Mouse (Mus musculus) megakaryocyte, embryonic 14.5 days (primary cell): ENCODE measurements around the gene Adipoq.

Source experiments
- FLI1 ChIP-seq: IDR thresholded peaks from 2 replicates; pipeline ENCODE4 v1.6.1; 2012; ENCODE audit warnings: low read length, inconsistent platforms, mixed read lengths
- GATA1 ChIP-seq: IDR thresholded peaks from 3 replicates; pipeline ENCODE4 v1.6.1; 2012; ENCODE audit warnings: mixed read lengths, low read length, inconsistent platforms, borderline replicate concordance

DNA sequence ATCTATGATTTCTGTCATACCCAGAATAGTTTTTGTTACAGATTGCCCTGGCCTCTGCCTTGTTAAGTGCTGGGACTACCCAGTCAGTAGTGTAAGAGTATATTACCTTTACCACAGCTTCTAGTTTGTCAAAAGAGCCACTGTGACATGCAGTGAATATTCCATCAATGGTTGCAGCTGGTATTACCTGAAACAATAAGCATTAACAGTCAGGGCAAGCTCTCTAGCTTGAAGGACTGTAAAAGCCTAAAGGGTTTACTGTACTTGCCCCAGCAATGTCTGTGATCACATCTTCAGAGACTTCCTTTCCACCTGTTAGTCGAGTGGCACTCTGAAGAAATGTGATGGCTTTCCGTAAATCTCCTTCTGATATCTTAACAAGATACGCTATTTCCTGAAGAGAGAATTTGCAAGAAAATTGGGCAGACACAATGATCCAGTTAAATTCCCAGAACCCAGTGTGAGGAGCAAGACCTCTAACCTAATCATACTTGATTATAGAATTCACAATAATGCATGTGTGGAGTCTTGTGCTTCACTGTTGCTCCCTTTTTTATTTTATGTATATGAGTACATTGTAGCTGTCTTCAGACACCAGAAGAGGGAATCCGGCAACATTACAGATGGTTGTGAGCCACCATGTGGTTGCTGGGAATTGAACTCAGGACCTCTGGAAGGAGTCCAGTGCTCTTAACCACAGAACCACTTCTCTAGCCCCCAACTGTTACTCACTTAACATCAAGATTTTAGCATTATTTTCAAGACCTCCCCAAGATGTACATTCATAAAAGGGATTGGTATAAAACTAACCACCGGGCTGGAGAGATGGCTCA, 31.8 kb upstream of the Adipoq start:
- no peak for TF ChIP-seq GATA1
- no peak for TF ChIP-seq FLI1
